Mouse (Mus musculus) left cerebral cortex, postnatal 10 days (tissue): ENCODE data around the gene Gm4559. TPM values are rescaled to one million over a fixed set of nuclear protein-coding genes. Genes with fewer than 3 reads are reported as not detected.
"Not testable (repeated sequence)": the region's sequence is repeated elsewhere in the genome, so short reads cannot be mapped to it uniquely, and the experiment has no call there.

ENCODE experiments used
- DNase-seq, 2 experiments: peaks; one replicate each; pipeline ENCODE4 v3.0.0; 2021 to 2022; ENCODE audit warnings: low spot score in 2 of 2, mixed read lengths in 1 of 2; ENCODE audit errors: extremely low spot score in 1 of 2
- intact Hi-C: fragments of 180-260 bp; cut with DNase I; formaldehyde crosslinking; loops from one replicate; pipeline ENCODE4 v1.15.1; 2025
- total RNA-seq, 2 experiments: library from RNA; stranded (reverse); gene quantifications; 2 replicates each; pipeline ENCODE4 v1.2.3; 2021

Gm4559 gene
- total RNA-seq, 2 experiments from 2014 or later, result not detected

GRCm38 (mm10) chr7:142284023-142284591, 9.9 kb upstream of the Gm4559 start:
- peak; percentile 16 to 70 for DNase-seq

DNA sequence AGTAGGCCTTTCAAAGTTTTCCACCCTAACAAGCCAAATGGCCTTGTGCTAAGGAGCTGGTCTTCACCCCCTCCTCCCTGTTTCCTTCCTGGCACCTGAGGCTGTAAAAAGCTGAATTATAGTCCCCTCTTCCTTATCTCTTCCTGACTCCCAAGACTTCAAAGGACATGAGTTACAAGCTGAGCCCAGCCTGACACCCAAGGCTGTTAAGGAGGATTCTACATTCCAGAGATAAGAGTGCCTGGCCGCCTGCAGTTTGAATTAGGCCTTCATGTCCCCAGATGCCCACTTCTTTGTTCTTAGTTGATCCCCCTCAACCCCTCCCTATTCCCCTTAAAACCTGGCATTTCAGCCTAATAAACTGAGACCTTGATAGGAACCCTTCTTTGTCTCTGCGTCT, 8.7 kb upstream of the Gm4559 start:
- DNase-seq, intact Hi-C loops: not testable (repeated sequence)

More at GRCm38 (mm10) chr7:142284023-142284591, 9.9 kb upstream of the Gm4559 start:
- intact Hi-C loops, result no loop called here

- intact Hi-C loops, DNase-seq: not testable (repeated sequence)
These were observed 5.1 kb upstream of the Gm4559 start for GRCm38 (mm10) chr7:142279291-142279690.

- intact Hi-C loops, result loop anchor here (1.0 kb wide), 1 partner anchor 15 kb away; no protein-coding TSS in a partner anchor
- DNase-seq, result peak; percentile 39 to 79
These were observed 4.0 kb upstream of the Gm4559 start for GRCm38 (mm10) chr7:142278183-142278582.

DNA sequence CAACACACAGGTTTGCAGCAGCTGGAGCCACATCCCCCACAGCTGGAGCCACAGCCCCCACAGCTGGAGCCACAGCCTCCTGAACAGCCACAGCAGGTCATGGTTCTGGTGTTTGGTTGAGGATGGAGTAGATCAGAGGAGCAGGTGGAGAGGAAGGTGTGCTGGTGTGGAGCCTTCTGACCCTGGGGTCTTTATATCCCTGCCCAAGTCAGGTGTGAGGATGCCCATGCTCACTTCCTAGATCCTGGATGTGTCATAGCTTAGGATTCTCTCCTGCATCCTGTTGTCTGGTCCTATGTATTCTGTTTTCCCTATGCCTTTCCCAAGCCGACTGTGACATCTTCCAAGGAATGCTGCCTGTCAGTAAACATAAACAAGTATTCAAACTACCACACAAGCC, 15.9 kb downstream of the Gm4559 start, which contains the start of gene Gm2431:
Gene Gm2431 (minus strand): TSS at position 101 of the 400 bp plus-strand sequence.
- intact Hi-C loops, DNase-seq: not testable (repeated sequence)

DNA sequence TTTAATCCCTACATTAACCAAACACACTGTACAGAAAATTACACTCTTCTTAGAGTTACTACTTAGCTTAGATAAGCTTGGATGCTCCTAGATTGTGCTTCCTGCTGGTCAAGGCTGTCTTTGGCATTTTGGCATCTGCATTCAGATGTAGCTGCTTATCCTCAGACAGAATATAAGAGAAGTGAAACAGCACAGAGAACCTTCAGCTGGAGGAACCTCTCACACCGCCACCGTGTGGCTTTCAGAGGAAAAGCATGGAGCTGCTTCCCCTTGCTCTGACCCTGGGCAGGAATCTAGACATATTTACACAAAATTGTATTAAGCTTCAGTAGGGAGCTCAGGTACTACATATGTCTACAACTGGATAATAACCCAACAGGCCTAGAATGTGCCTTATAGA, 18.6 kb downstream of the Gm4559 start:
- intact Hi-C loops, result no loop called here
- DNase-seq, result peak; percentile 8 to 42

DNA sequence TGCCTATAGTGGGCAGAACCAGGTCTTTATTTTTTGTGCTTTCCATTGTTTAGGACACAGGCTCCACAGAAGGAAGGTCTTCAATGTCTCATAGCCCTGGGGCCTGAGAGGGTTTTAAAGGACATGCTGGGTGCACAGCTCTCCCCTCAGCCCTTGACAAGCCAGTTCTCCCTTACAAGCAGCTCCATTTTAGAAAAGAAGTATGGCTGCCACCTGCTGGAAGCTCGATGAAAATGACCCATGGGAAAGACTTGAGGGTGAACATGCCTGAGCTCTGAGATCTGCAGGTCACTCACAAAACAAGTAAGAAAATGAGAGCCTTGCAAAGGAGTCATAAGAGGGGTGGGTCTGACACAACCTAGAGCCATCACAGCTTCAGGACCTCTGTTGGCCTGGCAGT, 24.3 kb downstream of the Gm4559 start:
- DNase-seq, result peak; percentile 3 to 46
- intact Hi-C loops, result loop anchor here (5.0 kb wide), 1 partner anchor 103 kb away; no protein-coding TSS in a partner anchor

DNA sequence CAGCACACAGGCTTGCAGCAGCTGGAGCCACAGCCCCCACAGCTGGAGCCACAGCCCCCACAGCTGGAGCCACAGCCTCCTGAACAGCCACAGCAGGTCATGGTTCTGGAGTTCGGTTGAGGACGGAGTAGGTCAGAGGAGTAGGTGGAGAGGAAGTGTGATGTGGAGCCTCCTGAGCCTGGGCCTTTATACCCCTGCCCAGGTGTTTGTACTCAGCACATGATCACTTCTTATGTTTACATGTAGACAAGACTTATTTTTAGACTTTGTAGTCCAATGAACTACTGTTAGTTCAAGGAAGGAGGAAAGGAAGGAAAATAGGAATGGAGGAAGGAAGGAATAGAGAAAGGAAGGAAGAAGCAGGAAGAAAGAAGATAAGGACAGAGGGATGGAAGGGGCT, 33.2 kb downstream of the Gm4559 start, which contains the start of gene Gm40460:
Gene Gm40460 (minus strand): TSS at position 101 of the 400 bp plus-strand sequence.
- intact Hi-C loops, result no loop called here
- no peak for DNase-seq

DNA sequence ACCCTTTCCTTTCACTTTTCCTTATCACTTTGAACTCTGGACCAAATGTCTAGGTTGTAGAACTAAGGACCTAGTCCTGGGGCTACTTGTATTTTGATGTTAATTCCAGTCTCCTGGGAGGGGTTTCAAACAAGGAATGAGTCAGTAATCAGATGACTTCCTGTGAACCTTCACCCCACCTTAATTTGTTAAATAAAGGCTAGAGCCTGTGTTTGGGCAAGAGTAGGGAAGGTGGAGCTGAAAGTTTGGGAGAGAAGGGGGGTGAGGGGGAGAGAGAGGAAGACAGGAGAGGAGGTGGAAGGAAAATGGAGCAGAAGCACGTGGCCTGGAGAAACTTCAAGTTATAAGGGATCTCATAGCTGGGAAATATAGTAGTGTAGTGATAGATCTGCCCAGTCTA, 42.6 kb downstream of the Gm4559 start:
- no peak for DNase-seq

DNA sequence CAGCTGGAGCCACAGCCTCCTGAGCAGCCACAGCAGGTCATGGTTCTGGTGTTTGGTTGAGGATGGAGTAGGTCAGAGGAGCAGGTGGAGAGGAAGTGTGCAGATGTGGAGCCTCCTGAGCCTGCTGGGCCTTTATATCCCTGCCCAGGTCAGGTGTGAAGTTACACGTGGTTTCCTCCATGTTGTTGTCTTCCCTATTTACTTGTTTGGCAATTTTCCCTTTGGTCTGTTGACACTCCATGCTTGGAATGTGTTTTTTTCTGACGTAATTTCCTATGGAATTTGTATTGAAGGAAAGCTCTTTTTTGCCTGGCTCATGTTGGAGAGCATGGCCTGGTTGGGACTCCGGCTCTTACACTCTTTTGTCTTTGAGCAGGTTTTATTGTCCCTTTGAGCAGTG, 44.3 kb downstream of the Gm4559 start, which contains the start of gene Krtap5-5:
Gene Krtap5-5 (minus strand): TSS at position 101 of the 400 bp plus-strand sequence.
- intact Hi-C loops, DNase-seq: not testable (repeated sequence)

More for the DNA sequence above, 42.6 kb downstream of the Gm4559 start:
- intact Hi-C loops, result no loop called here

GRCm38 (mm10) chr7:142224518-142224917, 49.6 kb downstream of the Gm4559 start:
- intact Hi-C loops, result no loop called here
- no peak for DNase-seq

Other genes starting within 250 kb of the Gm4559 start
- gene Mob2, start 213.3 kb downstream of the Gm4559 start, total RNA-seq, result 10 to 100 TPM; 23.6 to 26.7 TPM
- gene Dusp8, start 178.5 kb downstream of the Gm4559 start, total RNA-seq, result 100 to 1,000 TPM; 157 to 164 TPM
- not detected for gene Gm45618, start 153.6 kb downstream of the Gm4559 start, total RNA-seq
- not detected for gene Gm39115, start 138.3 kb downstream of the Gm4559 start, total RNA-seq
- not detected for gene Gm45337, start 129.8 kb downstream of the Gm4559 start, total RNA-seq
- gene Gm29735, start 117.2 kb downstream of the Gm4559 start, total RNA-seq, result not detected
- gene Gm4553, start 108.6 kb downstream of the Gm4559 start, total RNA-seq, result not detected
- gene Krtap5-2, start 98.4 kb downstream of the Gm4559 start, total RNA-seq, result not detected
- gene Gm10153, start 84.0 kb downstream of the Gm4559 start, total RNA-seq, result not detected
- gene Krtap5-3, start 73.0 kb downstream of the Gm4559 start, total RNA-seq, result not detected
- not detected for gene Gm7579, start 62.5 kb downstream of the Gm4559 start, total RNA-seq
- gene Krtap5-5, start 44.4 kb downstream of the Gm4559 start, total RNA-seq, result not detected
- gene Gm40460, start 33.3 kb downstream of the Gm4559 start, total RNA-seq, result not detected
- not detected for gene Gm2431, start 16.0 kb downstream of the Gm4559 start, total RNA-seq
- gene Krtap5-1, start 22.8 kb upstream of the Gm4559 start, total RNA-seq, result not detected
- not detected for gene Krtap5-4, start 29.2 kb upstream of the Gm4559 start, total RNA-seq
- gene Ifitm10, start 99.4 kb upstream of the Gm4559 start, total RNA-seq, result 10 to 100 TPM; 15.3 to 15.8 TPM
- gene Gm49369, start 108.3 kb upstream of the Gm4559 start, total RNA-seq, result 1 to 10 TPM in 1 of 2 experiments, not detected in 1; 1.9 TPM
- 100 to 1,000 TPM; 244 to 255 TPM for gene Ctsd, start 113.7 kb upstream of the Gm4559 start, total RNA-seq
- gene Syt8, start 160.5 kb upstream of the Gm4559 start, total RNA-seq, result not detected
- under 1 TPM in 1 of 2 experiments, not detected in 1; 0.83 TPM for gene Tnni2, start 167.4 kb upstream of the Gm4559 start, total RNA-seq
- 1 to 10 TPM; 5.2 to 8.1 TPM for gene Lsp1, start 186.4 kb upstream of the Gm4559 start, total RNA-seq
- not detected for gene Tnnt3, start 224.5 kb upstream of the Gm4559 start, total RNA-seq